Mouse (Mus musculus): ENCODE data around the gene Tulp2. TPM values are rescaled to one million over a fixed set of nuclear protein-coding genes. Genes with fewer than 3 reads are reported as not detected.

Gene Tulp2
- polyA plus RNA-seq, 1 experiment: 2.6 TPM

- no peak for DNase-seq (ENCODE audit: low read depth)
Observed at GRCm38 (mm10) chr7:45553519-45553918, 71.8 kb downstream of the Tulp2 start.

- no peak for DNase-seq (ENCODE audit: low read depth)
Observed at GRCm38 (mm10) chr7:45553990-45554389, 72.3 kb downstream of the Tulp2 start.

- DNase-seq (ENCODE audit: low read depth): no peak
Observed at GRCm38 (mm10) chr7:45554744-45555143, 73.1 kb downstream of the Tulp2 start, which contains the start of gene Hsd17b14. Gene Hsd17b14 (plus strand): TSS chr7:45554893.

GRCm38 (mm10) chr7:45555787-45556186, 74.1 kb downstream of the Tulp2 start:
- no peak for DNase-seq (ENCODE audit: low read depth)

- no peak for DNase-seq (ENCODE audit: low read depth)
Observed at GRCm38 (mm10) chr7:45558907-45559306, 77.2 kb downstream of the Tulp2 start.

GRCm38 (mm10) chr7:45560241-45560640, 78.6 kb downstream of the Tulp2 start:
- no peak for DNase-seq (ENCODE audit: low read depth)

- no peak for DNase-seq (ENCODE audit: low read depth)
Observed at GRCm38 (mm10) chr7:45560843-45561623, 79.4 kb downstream of the Tulp2 start.

GRCm38 (mm10) chr7:45561624-45562520, 80.2 kb downstream of the Tulp2 start:
- DNase-seq (ENCODE audit: low read depth): no peak

GRCm38 (mm10) chr7:45564811-45565210, 83.1 kb downstream of the Tulp2 start:
- DNase-seq (ENCODE audit: low read depth): no peak

GRCm38 (mm10) chr7:45565446-45565845, 83.8 kb downstream of the Tulp2 start:
- no peak for DNase-seq (ENCODE audit: low read depth)

- DNase-seq (ENCODE audit: low read depth): no peak
Observed at GRCm38 (mm10) chr7:45567112-45567779, 85.6 kb downstream of the Tulp2 start.

- peak; percentile 91 for DNase-seq (ENCODE audit: low read depth)
Observed at GRCm38 (mm10) chr7:45567780-45568516, 86.3 kb downstream of the Tulp2 start.

- no peak for DNase-seq (ENCODE audit: low read depth)
Observed at GRCm38 (mm10) chr7:45568601-45569473, 87.2 kb downstream of the Tulp2 start.

- no peak for DNase-seq (ENCODE audit: low read depth)
Observed at GRCm38 (mm10) chr7:45570103-45570741, 88.5 kb downstream of the Tulp2 start, which contains the start of gene Bcat2. Gene Bcat2 (plus strand): TSS chr7:45570153.

GRCm38 (mm10) chr7:45571966-45572365, 90.3 kb downstream of the Tulp2 start:
- no peak for DNase-seq (ENCODE audit: low read depth)

Other genes starting within 250 kb of the Tulp2 start
- 19.8 and 24.3 TPM in 2 replicates for gene Cd37, start 242.8 kb upstream of the Tulp2 start, polyA plus RNA-seq (2012; rRNA removed)
- 0.32 and 0.46 TPM in 2 replicates for gene Slc6a16, start 240.8 kb upstream of the Tulp2 start, polyA plus RNA-seq (2012; rRNA removed)
- 1.1 and 2.3 TPM in 2 replicates for gene Slc6a21, start 204.4 kb upstream of the Tulp2 start, polyA plus RNA-seq (2012; rRNA removed)
- 41.6 and 48.8 TPM in 2 replicates for gene Trpm4, start 148.1 kb upstream of the Tulp2 start, polyA plus RNA-seq (2012; rRNA removed)
- gene Hrc, start 146.6 kb upstream of the Tulp2 start, polyA plus RNA-seq (2012; rRNA removed): 0.42 and 0.48 TPM in 2 replicates
- gene Ppfia3, start 114.9 kb upstream of the Tulp2 start, polyA plus RNA-seq (2012; rRNA removed): 3.0 and 3.1 TPM in 2 replicates
- 5.7 and 7.2 TPM in 2 replicates for gene Lin7b, start 111.3 kb upstream of the Tulp2 start, polyA plus RNA-seq (2012; rRNA removed)
- 216 and 217 TPM in 2 replicates for gene Snrnp70, start 86.1 kb upstream of the Tulp2 start, polyA plus RNA-seq (2012; rRNA removed)
- 0.27 and 0.28 TPM in 2 replicates for gene Kcna7, start 76.2 kb upstream of the Tulp2 start, polyA plus RNA-seq (2012; rRNA removed)
- 1.8 and 2.6 TPM in 2 replicates for gene Ntf5, start 68.2 kb upstream of the Tulp2 start, polyA plus RNA-seq (2012; rRNA removed)
- gene Lhb, start 61.1 kb upstream of the Tulp2 start, polyA plus RNA-seq (2012; rRNA removed): 0.80 and 2.1 TPM in 2 replicates
- 75.3 and 76.4 TPM in 2 replicates for gene Gys1, start 47.0 kb upstream of the Tulp2 start, polyA plus RNA-seq (2012; rRNA removed)
- gene Ruvbl2, start 43.8 kb upstream of the Tulp2 start, polyA plus RNA-seq (2012; rRNA removed): 46.0 and 47.8 TPM in 2 replicates
- gene Ftl1, start 22.0 kb upstream of the Tulp2 start, polyA plus RNA-seq (2012; rRNA removed): 2,754 and 3,247 TPM in 2 replicates
- gene Bax, start 15.0 kb upstream of the Tulp2 start, polyA plus RNA-seq (2012; rRNA removed): 92.8 and 104 TPM in 2 replicates
- gene Gm45808, start 4.9 kb downstream of the Tulp2 start, polyA plus RNA-seq (2012; rRNA removed): 1.2 and 6.9 TPM in 2 replicates
- 15.6 and 16.4 TPM in 2 replicates for gene Dhdh, start 6.9 kb downstream of the Tulp2 start, polyA plus RNA-seq (2012; rRNA removed)
- 540 and 702 TPM in 2 replicates for gene Nucb1, start 28.5 kb downstream of the Tulp2 start, polyA plus RNA-seq (2012; rRNA removed)
- 19.6 and 24.0 TPM in 2 replicates for gene Ppp1r15a, start 44.4 kb downstream of the Tulp2 start, polyA plus RNA-seq (2012; rRNA removed)
- 13.5 and 13.9 TPM in 2 replicates for gene Plekha4, start 44.5 kb downstream of the Tulp2 start, polyA plus RNA-seq (2012; rRNA removed)
- gene Hsd17b14, start 73.0 kb downstream of the Tulp2 start, polyA plus RNA-seq (2012; rRNA removed): 2.6 and 6.3 TPM in 2 replicates
- 111 and 127 TPM in 2 replicates for gene Bcat2, start 88.3 kb downstream of the Tulp2 start, polyA plus RNA-seq (2012; rRNA removed)
- gene Fgf21, start 133.6 kb downstream of the Tulp2 start, polyA plus RNA-seq (2012; rRNA removed): 2.0 TPM in 2 replicates
- 24.1 and 36.6 TPM in 2 replicates for gene Fut1, start 135.4 kb downstream of the Tulp2 start, polyA plus RNA-seq (2012; rRNA removed)
- gene Izumo1, start 139.9 kb downstream of the Tulp2 start, polyA plus RNA-seq (2012; rRNA removed): 0.58 and 0.75 TPM in 2 replicates
- gene Rasip1, start 145.6 kb downstream of the Tulp2 start, polyA plus RNA-seq (2012; rRNA removed): 24.9 and 25.9 TPM in 2 replicates
- gene Mamstr, start 158.1 kb downstream of the Tulp2 start, polyA plus RNA-seq (2012; rRNA removed): 6.1 and 7.7 TPM in 2 replicates
- 1.1 and 2.9 TPM in 2 replicates for gene Fut2, start 184.5 kb downstream of the Tulp2 start, polyA plus RNA-seq (2012; rRNA removed)
- gene Ntn5, start 202.1 kb downstream of the Tulp2 start, polyA plus RNA-seq (2012; rRNA removed): 0.85 and 2.7 TPM in 2 replicates
- gene Sec1, start 212.5 kb downstream of the Tulp2 start, polyA plus RNA-seq (2012; rRNA removed): 1.7 and 2.8 TPM in 2 replicates
- gene Car11, start 218.0 kb downstream of the Tulp2 start, polyA plus RNA-seq (2012; rRNA removed): 9.1 and 11.8 TPM in 2 replicates
- gene Dbp, start 223.2 kb downstream of the Tulp2 start, polyA plus RNA-seq (2012; rRNA removed): 31.0 and 50.0 TPM in 2 replicates
- 1,223 and 1,429 TPM in 2 replicates for gene Rpl18, start 233.6 kb downstream of the Tulp2 start, polyA plus RNA-seq (2012; rRNA removed)
- gene Sphk2, start 236.1 kb downstream of the Tulp2 start, polyA plus RNA-seq (2012; rRNA removed): 50.0 and 52.1 TPM in 2 replicates
- gene Fam83e, start 239.3 kb downstream of the Tulp2 start, polyA plus RNA-seq (2012; rRNA removed): 2.6 and 2.7 TPM in 2 replicates
- 0.93 and 1.3 TPM in 2 replicates for gene Spaca4, start 243.9 kb downstream of the Tulp2 start, polyA plus RNA-seq (2012; rRNA removed)

All from gonadal fat pad, adult 2 months (tissue).